Mouse (Mus musculus): ENCODE measurements at regions not wholly inside any gene's neighbourhood (a gene's known extent, or its start where the extent isn't known, plus 50 kb on each side); places are given as distances from the start of the nearest gene placed in this dataset.
"Not testable (repeated sequence)": the region's sequence is repeated elsewhere in the genome, so short reads cannot be mapped to it uniquely, and the experiment has no call there.

DNA sequence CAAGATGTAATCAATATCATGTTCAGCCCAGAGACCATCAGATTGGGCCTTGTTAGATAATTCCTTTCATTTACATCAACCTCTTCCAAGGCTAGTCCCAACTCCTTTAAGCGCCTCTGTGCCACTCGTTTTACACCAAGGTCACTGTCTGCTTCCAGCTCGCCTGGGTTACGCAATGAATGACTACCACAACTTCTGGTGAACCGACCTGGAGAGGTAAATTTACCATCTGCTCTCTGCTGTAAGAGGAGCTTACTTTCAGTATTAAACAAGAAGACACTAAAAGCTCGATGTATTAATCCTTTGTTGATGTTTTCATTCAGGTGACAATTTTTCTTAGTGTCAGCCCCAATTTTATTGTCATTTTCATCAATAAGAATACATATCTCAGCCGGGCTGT, 51.7 kb upstream of the Fam174b start:
- no peak for DNase-seq (ENCODE audit: low spot score)

DNA sequence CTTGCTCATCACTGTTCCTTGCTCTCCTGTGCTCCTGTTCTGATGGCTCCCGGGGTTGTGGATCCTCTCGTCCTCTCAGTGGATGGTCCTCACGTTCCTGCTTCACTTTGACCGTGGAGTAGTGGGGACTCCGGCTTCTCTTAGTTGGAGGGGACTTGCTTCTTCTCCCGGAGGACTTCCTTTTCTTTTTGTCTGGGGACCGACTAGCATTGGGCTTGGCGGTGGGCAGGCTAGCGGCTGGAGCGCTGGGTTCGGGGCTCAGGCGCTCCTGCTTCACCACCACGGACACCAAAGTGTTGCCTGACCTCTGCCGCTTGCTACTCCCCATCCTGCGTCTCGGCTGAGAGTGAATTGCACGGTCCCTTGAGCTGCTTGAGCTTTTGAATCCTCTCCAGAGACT, 53.9 kb upstream of the Fam174b start:
- not testable (repeated sequence) for DNase-seq (ENCODE audit: low spot score)

DNA sequence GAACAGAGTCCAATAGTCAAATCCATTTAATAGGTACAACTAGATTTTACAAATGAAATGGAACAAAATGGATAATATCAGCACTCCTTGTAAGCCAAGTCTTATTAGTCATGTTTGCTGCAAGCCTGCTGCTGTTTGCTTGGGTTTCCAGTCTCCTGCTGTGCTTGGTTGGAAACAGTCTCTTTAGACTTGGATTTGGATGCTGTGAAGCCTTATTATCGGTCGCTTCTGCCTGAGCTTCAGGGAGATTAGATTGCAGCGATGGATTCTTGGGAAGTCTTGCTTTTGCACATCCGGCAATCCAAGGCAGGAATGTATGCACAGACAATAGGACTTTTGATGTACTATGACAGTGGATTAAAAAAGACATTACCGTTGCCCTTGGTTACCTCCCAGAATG, 57.3 kb upstream of the Fam174b start:
- DNase-seq (ENCODE audit: low spot score), result no peak

DNA sequence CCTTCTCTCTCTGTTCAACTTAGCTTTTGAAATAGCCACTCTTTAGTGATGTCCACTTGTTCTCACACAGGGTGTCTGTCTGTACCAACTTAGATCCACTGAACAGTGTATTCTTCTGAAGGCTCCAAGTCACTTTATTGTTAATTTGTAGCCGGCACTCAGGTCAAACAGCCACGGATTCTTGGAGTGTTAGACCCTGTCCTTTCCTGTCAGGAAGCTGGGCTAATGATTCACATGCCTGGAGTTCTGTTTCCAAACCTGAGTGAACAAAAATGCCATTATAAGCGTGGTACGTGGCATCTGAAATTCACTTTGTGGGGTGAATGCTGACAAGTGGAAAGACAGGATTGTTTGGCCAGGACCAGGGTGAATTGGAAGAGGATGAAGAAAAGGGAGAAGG, 69.5 kb upstream of the Fam174b start:
- DNase-seq (ENCODE audit: low spot score), result no peak

DNA sequence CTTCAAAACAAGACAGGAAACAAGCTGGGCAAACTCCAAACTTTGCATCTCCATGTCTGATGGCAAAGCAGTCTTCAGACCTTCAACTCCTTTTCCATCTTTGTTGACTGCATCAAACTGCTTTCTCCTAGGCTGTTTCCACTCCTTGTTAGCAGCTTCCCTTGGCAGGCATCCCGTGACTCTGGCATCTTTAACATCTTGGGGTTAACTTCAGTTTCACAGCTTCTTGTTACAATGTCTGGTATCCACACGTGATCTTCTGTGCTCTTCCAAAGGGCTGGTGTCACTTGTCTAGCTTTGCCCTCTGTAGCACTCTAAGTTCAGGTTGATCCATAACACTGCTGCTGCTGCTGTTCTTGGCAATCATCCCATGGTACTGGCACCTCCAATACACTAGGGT, 71.3 kb upstream of the Fam174b start:
- DNase-seq (ENCODE audit: low spot score), result no peak

DNA sequence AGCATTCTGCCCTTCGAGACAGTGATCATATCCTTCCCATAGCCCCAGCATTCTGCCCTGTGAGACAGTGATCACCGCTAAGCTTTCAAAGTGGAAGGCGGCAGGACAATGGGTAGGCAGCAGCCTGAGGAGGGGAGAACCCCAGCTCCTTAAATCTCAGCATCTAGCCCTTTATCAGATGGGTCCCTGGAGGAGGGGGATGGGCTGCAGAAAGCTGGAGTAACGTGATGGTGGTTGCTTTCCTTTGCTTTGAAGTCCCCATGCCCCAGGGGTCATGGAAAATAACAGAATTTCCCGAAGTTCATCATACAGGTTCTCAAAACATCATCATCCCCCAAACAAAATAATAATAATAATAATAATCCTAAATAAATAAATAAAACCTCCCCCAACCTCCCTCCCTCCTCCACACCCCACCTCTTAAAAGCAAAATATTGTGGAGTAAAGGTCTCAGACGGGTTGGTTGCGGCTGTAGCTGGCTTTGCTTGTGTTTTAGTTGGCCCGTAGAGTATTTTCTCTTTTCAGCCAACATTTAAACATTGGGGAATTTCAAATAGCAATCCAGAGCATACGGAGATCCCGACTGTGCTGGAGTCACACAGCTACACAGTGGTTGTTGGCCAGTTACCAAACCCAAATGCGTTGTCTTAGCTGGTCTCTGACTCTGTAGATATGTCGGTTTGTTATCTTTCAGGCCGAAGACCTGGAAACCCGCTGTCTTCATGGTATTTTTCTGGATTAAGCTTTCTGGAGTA, 73.0 kb upstream of the Fam174b start:
- no peak for DNase-seq (ENCODE audit: low spot score)

DNA sequence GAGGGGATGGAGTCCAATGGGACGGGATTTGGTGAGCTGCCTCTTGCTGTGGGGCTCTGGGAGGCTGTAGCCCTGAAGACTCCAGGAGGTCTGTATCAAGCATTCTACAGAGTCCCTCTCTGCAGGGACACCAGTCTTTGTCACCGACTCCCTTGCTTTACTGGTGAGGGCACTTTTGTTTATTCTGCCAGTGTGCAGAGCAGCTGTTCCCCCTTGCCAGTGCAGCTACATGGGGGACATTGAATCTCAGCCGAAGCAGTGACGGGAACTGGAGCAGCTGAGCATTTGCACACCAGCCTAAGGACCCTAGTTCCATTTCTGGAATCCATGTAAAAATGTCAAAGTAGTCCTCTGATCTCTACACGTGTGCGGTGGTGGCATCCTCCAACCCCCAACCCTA, 75.1 kb upstream of the Fam174b start:
- DNase-seq (ENCODE audit: low spot score), result no peak

DNA sequence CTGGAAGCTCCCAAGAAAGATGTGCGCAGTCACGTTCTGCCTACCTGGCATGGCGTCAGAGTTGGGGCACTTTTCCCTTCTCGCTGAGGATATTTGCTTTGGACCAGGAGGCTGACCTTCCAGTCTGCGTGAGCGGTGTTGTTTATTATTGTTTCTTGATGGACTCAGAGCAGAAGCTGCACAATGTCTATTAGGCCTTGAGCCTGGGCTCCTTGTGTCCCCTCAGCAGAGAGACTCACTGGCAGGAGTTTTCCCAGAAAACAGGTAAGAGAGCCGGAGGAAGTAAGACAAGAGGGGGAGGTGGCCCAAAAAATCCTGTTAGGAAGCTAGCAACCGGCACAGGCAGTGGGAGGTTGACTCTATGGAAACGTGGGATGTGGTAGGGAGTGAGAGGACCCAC, 77.6 kb upstream of the Fam174b start:
- no peak for DNase-seq (ENCODE audit: low spot score)

DNA sequence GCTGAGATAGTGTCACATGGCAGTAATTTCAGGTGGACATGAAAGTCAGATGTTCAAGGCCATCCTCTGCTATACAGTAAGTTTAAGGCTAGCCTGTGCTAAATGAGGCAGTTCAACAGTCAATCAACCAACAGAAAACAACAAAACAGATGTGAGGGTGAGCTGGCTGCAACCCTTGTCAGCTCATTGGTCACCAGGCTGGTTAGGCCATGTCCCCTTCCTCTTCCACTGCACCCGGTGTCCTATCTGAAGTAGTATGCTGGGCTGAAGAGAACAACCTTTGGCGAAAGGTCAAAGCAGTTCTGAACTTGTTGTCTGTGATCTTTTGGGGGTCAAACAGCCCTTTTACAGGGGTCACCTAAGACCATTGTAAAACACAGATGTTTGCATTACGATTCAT, 78.2 kb upstream of the Fam174b start:
- DNase-seq (ENCODE audit: low spot score), result no peak

DNA sequence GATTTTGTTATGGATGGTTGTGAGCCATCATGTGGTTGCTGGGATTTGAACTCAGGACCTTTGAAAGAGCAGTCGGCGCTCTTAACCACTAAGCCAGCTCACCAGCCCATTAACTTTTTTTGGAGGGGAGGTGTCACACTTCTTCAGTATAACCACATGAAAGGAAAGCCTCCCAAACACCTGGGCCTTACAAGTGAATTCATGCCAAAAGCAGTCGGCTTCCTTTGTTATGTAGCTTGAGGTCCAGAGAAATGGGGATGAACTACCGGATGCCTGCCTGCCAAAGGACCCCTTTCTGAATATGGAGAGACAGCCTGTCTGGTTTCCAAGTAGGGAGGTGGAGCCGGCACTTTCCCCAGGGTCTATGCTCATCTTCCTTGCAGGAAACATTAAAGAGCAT, 80.6 kb upstream of the Fam174b start:
- no peak for DNase-seq (ENCODE audit: low spot score)

DNA sequence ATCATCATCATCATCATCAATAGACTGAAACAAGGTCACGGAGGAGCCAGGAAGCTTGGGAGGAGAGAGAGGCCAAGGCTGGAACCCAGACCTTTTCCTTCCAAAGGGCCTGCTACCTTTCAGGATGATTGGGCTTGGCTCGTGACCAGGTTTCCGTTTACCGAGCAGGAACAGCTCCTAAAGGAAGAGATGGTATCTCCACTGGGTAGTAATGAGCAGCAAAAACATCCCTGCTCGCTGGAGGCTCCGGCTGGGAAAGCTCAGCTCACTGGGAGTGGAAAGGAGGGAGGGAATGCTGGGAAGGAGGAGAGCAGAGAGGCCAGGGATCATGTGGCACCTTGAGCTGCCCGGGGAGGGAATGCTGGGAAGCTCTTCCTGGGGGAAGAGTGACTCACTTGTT, 82.8 kb upstream of the Fam174b start:
- DNase-seq (ENCODE audit: low spot score), result no peak

DNA sequence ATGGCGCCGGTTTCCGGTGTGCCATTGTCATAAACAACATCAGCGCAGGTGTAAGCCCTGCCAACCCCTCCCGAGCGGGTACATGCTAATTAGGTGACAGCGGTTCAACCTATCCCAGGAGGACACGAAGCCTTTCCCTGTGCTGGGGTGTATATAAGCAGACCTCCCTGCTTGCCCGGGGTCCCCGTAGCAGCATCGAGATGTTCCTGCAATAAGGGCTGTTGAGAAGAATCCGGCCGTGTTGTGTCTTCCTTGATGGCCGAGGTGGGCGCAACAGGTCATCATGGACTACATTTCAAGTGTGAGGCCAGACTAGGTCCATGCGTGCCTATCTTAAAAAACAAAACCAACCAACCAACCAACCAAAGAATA, 83.7 kb upstream of the Fam174b start:
- not testable (repeated sequence) for DNase-seq (ENCODE audit: low spot score)

DNA sequence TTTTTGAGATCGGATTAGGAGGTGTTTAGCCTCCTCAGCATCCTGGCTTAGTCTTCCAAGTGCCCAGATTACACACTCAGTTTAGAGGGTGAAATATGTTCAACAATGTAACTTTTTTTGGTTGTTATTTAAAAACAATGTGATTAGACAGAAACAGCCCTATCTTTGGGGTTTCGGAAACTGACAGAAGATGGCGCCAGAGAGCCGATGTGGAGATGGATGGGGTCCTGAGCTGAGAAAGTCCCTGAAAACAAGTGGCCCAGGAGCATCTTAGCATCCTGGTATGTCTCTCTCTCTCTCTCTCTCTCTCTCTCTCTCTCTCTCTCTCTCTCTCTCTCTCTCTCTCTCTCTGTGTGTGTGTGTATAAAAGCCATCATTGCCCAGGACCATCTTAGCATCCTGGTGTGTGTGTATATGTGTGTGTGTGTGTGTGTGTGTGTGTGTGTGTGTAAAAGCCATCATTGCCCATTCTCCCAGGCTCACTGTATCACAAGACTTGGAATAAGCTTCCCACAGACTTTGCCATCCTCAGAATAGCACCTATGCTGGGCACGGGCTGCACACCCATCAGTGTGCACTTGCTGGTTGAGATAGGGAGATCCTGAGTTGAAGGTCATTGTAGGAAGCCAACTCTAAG, 84.2 kb upstream of the Fam174b start:
- DNase-seq (ENCODE audit: low spot score), result peak; percentile 65

DNA sequence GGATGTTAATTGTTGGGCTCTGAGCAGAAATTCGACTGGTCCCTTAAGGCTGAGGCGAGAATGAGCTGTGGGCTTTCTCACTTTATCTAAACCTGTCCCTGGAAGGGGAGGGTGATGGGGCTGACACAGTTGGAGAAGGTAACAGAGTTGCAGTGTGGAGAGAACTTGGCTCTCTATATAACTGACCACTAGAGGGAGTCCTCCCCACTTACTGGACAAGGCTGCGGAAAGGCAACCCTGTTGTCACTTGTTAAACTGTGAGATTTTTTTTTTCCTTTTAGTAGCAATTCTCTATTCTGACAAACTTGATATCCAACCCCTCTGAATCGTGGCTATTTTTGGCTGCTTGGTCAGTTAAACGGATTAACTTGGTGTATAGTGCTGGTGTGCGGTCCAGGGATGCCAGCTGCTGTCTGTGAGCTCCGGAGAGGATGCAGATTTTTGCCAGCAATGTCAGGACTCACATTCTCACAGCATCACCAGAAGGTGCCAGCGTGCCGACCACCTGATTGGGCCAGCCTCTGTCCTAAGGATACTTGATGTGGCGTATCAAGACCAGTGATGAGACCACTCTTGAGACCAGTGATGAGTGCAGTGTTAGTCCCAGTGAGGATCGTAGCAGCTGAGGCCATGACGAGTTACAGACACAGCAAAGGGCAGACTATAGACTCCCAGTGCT, 85.8 kb upstream of the Fam174b start:
- DNase-seq (ENCODE audit: low spot score), result peak; percentile 21

DNA sequence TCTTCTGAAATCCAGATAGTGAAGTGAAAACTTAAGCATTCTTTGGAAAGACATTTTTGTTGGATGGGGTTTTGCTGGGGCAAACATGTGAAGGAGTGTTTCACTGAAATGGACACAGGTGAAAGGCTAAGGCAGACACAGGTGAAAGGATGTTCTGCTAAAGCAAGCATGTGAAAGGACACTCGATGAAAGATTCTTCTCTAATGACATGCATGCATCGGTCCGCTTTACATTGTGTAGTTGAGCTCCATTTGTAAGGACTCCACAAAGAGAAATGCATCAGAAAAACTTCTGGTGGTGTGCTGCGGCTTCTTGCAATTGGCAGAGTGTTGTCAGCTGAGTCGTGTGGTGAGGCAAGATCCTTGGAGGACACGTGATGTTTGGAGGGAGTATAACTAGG, 89.2 kb upstream of the Fam174b start:
- DNase-seq (ENCODE audit: low spot score), result no peak

DNA sequence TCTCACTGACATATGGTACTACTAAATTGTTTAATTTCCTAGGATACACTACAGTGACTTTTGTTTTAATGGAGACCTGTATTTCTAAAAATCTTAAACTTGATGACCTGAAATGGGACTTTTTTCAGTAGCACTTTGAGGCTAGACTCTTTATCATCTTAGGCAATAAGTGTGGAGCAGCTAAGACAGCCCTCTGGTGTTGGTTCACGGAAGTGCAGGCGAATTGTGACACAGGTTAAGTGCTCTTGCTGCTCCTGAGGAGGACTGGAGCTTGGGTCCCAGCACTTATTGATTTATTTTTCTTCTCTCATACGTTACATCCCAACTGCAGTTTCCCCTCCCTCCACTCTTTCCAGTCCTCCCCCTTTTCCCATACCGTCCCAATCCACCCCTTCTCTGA, 92.1 kb upstream of the Fam174b start:
- peak; percentile 82 for DNase-seq (ENCODE audit: low spot score)

DNA sequence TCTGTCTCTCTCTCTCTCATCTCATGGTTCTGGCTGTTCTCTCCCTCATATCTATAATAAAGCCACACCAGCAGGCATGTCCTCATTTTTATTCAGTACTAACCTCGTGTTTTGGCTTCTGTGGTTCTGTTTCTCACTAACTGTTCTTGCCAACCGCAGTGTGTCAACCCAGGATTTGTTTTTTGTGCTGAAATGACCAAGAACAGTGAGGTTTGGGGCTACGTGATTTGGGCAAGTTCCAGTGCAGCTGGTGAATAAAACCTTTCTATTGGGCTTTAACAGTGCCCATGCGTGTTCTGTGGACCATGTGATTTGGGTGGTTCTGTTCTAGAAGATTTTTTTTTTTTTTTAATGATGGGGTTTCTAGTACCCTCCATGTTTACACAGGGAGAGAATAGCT, 93.0 kb upstream of the Fam174b start:
- DNase-seq (ENCODE audit: low spot score), result no peak

DNA sequence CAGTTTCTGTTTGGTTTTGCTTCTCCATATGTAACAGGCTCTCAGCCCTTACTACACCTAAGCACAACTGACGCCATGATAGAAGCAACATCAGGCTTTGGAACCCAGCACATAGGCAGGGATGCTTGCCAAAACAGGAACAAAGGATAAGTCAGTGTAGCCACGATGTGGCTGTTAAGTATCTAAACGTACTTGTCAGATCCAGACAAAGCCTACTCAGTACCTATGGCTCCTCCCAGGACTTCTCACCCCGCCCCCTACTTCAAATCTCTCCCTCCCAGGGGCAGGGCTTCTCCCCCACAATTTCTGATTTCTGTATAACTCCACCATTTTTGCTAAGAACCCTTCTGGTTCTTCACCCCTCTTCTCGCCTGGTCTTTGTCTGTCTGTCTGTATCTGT, 93.4 kb upstream of the Fam174b start:
- DNase-seq (ENCODE audit: low spot score), result no peak

DNA sequence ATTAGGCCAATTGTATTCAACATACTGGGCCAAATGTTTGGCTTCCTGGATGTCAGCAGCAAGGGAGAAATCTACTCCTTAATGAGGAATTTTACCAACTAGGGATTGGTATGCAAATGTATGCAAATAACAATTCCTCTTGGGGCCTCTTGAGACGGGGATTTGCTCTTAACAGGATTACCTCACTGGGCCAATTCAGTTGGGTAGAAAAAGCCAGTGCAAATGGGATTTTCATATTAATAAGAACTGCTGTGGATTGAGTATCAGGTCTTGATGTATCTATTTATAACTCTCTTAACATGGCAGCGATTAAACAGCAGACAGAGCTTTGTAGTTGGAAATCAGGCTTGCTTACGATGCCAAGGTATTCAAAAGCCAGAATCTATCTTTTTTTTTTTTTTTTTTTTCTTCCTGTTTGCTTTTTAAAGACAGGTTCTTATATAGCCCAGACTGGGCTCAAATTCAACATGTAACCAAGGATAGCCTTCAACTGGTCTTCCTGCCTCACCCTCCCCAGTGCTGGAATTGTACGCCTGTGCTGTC, 95.7 kb upstream of the Fam174b start:
- DNase-seq (ENCODE audit: low spot score), result no peak

DNA sequence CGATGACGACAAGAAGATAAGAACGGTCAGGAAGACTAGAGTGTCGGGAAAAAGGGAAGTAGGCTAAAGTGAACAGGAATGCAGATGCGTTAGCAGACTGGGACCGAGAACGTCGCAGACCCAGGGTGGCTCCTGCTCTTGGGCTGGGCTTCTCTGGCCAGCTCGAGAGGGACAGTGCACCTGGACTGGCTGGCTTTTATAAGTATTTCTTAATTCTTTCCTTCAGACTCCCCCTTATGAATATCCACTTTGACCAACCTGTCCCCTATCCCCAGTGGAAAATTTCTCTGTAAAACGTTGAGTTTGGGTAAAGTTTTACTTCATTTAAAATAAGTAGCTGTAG, 96.1 kb upstream of the Fam174b start:
- DNase-seq (ENCODE audit: low spot score), result no peak

DNA sequence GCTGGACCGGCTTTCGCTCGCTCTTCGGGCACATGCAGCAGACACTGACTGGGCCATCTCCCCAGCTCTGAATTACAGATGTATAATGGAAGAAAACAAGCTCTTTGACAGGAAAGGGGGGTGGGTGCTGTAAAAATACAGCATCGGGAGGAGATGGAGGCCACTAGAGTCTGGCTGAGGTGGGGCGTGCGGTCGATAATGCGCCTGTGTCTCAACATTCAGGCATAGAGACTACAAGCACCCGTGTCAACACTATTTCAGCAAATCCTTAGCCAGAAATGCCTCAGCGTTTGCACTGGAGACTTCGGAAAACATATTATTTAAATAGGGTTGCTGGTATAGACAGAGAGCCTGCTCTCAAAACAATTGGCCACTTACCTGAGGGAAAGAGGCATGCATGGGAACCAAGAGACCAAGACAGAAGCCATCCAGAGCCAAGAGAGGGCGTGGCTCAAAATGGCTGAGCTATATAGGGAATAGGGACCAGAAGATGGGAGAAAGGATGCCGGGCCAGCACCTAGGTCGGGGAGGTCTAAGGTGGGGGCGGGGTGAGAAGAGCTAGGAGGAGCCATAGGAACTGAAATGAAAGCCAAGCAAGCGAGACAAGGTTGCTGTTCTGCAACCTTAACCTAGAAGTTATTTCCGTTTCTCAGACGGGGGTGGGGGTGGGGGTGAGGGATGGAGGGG, 96.7 kb upstream of the Fam174b start:
- DNase-seq (ENCODE audit: low spot score), result no peak

DNA sequence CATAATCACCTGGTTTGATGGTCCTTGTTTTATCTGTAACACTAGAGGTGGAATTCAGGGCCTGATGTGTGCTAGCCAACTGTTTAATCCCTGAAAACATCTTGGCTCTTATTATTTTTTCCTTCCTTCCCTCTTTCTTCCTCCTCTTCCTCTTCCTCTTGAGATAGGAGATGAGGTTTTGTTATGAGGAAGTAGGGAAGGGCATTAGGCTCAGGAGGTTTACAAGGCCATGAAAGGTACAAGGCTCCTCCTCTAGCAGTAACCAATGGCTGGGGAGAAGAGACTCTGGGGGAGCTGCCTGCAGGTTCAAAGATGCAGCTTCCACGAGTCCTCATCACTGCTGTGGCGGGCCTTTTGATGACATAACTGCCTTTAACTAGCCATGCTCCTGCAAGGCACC, 98.6 kb upstream of the Chd2 start:
- DNase-seq (ENCODE audit: low spot score), result no peak

DNA sequence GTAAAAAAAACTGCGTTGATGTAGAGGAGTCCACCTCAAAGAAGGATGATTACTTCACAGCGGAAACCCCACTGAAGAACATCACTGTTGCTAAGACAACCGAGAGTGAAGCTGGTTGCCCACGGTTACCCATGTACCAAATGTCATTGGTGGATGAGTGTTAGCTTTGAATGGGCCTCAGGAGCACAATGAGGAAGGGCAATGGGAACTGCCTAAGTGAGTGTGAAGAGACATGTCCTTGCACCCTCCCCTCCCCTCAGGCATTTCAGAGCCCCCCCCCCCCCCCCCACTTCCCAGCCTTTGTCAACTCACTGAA, 96.1 kb upstream of the Chd2 start:
- DNase-seq (ENCODE audit: low spot score), result no peak
